Mouse (Mus musculus): Measurements from ENCODE around the gene Ckmt1. TPM values are rescaled to one million over a fixed set of nuclear protein-coding genes. Genes with fewer than 3 reads are reported as not detected.

Ckmt1 gene
- total RNA-seq, 2 experiments from 2014 or later = not detected

Other genes with a start within 250 kb of the Ckmt1 start
- not detected for gene Tgm7, start 247.9 kb upstream of the Ckmt1 start, total RNA-seq (2021)
- gene Adal, start 217.3 kb upstream of the Ckmt1 start, total RNA-seq (2021) = 10 to 100 TPM; 13.9 to 14.5 TPM
- gene Lcmt2, start 217.1 kb upstream of the Ckmt1 start, total RNA-seq (2021) = 1 to 10 TPM; 3.2 to 3.6 TPM
- gene Tubgcp4, start 187.1 kb upstream of the Ckmt1 start, total RNA-seq (2021) = 10 to 100 TPM in 1 of 2 experiments, 1 to 10 TPM in 1; 9.9 to 11.8 TPM
- gene Zscan29, start 186.6 kb upstream of the Ckmt1 start, total RNA-seq (2021) = 1 to 10 TPM; 4.5 to 4.6 TPM
- gene Trp53bp1, start 86.3 kb upstream of the Ckmt1 start, total RNA-seq (2021) = 10 to 100 TPM; 13.5 to 16.4 TPM
- gene Map1a, start 68.1 kb upstream of the Ckmt1 start, total RNA-seq (2021) = 1 to 10 TPM; 7.0 to 7.8 TPM
- 10 to 100 TPM; 65.1 to 69.9 TPM for gene Ppip5k1, start 2.3 kb upstream of the Ckmt1 start, total RNA-seq (2021)
- gene Strc, start 29.5 kb downstream of the Ckmt1 start, total RNA-seq (2021) = under 1 TPM in 1 of 2 experiments, not detected in 1; 0.08 TPM
- 10 to 100 TPM; 46.2 to 51.0 TPM for gene Pdia3, start 56.1 kb downstream of the Ckmt1 start, total RNA-seq (2021)
- 1 to 10 TPM; 1.9 TPM for gene Catsper2, start 56.1 kb downstream of the Ckmt1 start, total RNA-seq (2021)
- gene Ell3, start 86.6 kb downstream of the Ckmt1 start, total RNA-seq (2021) = not detected
- gene Serf2, start 91.5 kb downstream of the Ckmt1 start, total RNA-seq (2021) = 100 to 1,000 TPM; 315 to 360 TPM
- 10 to 100 TPM; 14.2 to 20.2 TPM for gene Hypk, start 95.6 kb downstream of the Ckmt1 start, total RNA-seq (2021)
- gene Serinc4, start 99.1 kb downstream of the Ckmt1 start, total RNA-seq (2021) = not detected
- 10 to 100 TPM; 18.0 to 20.6 TPM for gene Mfap1b, start 116.4 kb downstream of the Ckmt1 start, total RNA-seq (2021)
- gene Mfap1a, start 149.0 kb downstream of the Ckmt1 start, total RNA-seq (2021) = 10 to 100 TPM; 13.2 to 13.9 TPM
- gene Wdr76, start 149.0 kb downstream of the Ckmt1 start, total RNA-seq (2021) = 1 to 10 TPM; 1.9 to 2.3 TPM

Measured in gastrocnemius, postnatal 25 days (tissue).